Mouse (Mus musculus) B cell, adult 2 months (primary cell): Measurements from ENCODE around the gene Gm2030.
"Not testable (repeated sequence)": the region's sequence is repeated elsewhere in the genome, so short reads cannot be mapped to it uniquely, and the experiment has no call there.

Experiments used
- DNase-seq, 2 experiments: peaks; one replicate each; pipeline ENCODE4 v3.0.0; 2022

Gene Gm2030

DNA sequence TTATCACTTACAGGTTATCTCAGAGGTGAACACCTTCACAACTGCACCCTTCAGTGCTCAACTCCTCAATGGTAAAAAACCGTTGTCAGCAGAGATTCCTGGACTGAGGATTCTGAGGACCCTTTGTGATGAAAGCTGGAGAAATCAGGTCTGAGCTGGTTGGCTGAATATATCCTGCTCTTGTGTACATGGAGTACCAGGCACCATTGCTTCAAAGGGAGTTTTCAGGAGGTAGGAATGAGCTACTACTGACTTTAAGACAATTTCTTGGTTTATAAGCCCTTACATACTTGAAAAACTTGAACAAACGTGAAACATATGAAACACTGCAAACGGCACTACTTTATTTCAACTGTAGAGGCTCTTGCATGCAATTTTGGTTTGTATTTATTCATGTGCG lies at the start of gene Gm2030:
Gene Gm2030, minus strand, starts transcription at position 101 of the 400 bp plus-strand sequence.
- DNase-seq, result not testable (repeated sequence)
